Mouse (Mus musculus) spleen, postnatal 36 days (tissue): Measurements from ENCODE around the gene Vmn2r77.
"Not testable (repeated sequence)": the region's sequence is repeated elsewhere in the genome, so short reads cannot be mapped to it uniquely, and the experiment has no call there.

Source experiments
- DNase-seq, 2 experiments: peaks; one replicate each; pipeline ENCODE4 v3.0.0; 2022; ENCODE audit warnings: low spot score in 2 of 2, mixed read lengths in 1 of 2

Vmn2r77 gene

GRCm38 (mm10) chr7:86794727-86795126, at the start of gene Vmn2r77:
Gene Vmn2r77 (plus strand): TSS chr7:86795027.
- no peak for DNase-seq

- no peak for DNase-seq
These were observed 34.1 kb upstream of the Vmn2r77 start for GRCm38 (mm10) chr7:86760751-86761150.

- DNase-seq = no peak
These were observed 30.2 kb upstream of the Vmn2r77 start for GRCm38 (mm10) chr7:86764628-86765027.

GRCm38 (mm10) chr7:86771621-86772020, 23.2 kb upstream of the Vmn2r77 start:
- DNase-seq = no peak

- no peak for DNase-seq
These were observed 19.1 kb upstream of the Vmn2r77 start, which contains the start of gene Folh1 for GRCm38 (mm10) chr7:86775617-86776325. Gene Folh1 (minus strand): TSS chr7:86775943.

GRCm38 (mm10) chr7:86815241-86815640, 20.4 kb downstream of the Vmn2r77 start:
- not testable (repeated sequence) for DNase-seq

- DNase-seq = not testable (repeated sequence)
These were observed 20.9 kb downstream of the Vmn2r77 start for GRCm38 (mm10) chr7:86815716-86816115.

GRCm38 (mm10) chr7:86816466-86816865, 21.6 kb downstream of the Vmn2r77 start:
- DNase-seq = no peak
